Mouse (Mus musculus): ENCODE data around the gene Cacng1.

GRCm38 (mm10) chr11:107688480-107688879 lies 27.8 kb downstream of the Cacng1 start:
- TF ChIP-seq POLR2A (IDR thresholded peaks at IDR 0.05; ENCODE audit: low read depth, low read length) (no peak), CTCF (conservative IDR thresholded peaks at IDR 0.05; ENCODE audit: insufficient read depth, insufficient read length, low read depth, low read length) (no peak)
